Mouse (Mus musculus) CH12F3 (cell line): Measurements from ENCODE around the gene Olfr566.

ENCODE experiments used
- in situ Hi-C: fragments of 300-500 bp; cut with MboI; formaldehyde crosslinking; loops from 2 replicates; pipeline ENCODE4 v1.14.3; 2020; ENCODE audit warnings: low sequenced_read_pairs

Olfr566 gene

GRCm38 (mm10) chr7:102858665-102859064 lies at the start of gene Olfr566:
Gene Olfr566, minus strand, starts transcription at chr7:102858765.
- in situ Hi-C loops, result no loop called here

GRCm38 (mm10) chr7:102890782-102891181 lies 32.2 kb upstream of the Olfr566 start, which contains the start of gene Olfr569:
Gene Olfr569, minus strand, starts transcription at chr7:102890882.
- in situ Hi-C loops, result no loop called here

- in situ Hi-C loops, result no loop called here
Measured at GRCm38 (mm10) chr7:102876822-102877221, 18.3 kb upstream of the Olfr566 start, which contains the start of gene Olfr568. Gene Olfr568, plus strand, starts transcription at chr7:102877122.

GRCm38 (mm10) chr7:102855807-102856206 lies 2.8 kb downstream of the Olfr566 start:
- in situ Hi-C loops, result no loop called here
